Mouse (Mus musculus): ENCODE data around the gene Tubb3.
"Not testable (repeated sequence)": the region's sequence is repeated elsewhere in the genome, so short reads cannot be mapped to it uniquely, and the experiment has no call there.

Gene Tubb3

DNA sequence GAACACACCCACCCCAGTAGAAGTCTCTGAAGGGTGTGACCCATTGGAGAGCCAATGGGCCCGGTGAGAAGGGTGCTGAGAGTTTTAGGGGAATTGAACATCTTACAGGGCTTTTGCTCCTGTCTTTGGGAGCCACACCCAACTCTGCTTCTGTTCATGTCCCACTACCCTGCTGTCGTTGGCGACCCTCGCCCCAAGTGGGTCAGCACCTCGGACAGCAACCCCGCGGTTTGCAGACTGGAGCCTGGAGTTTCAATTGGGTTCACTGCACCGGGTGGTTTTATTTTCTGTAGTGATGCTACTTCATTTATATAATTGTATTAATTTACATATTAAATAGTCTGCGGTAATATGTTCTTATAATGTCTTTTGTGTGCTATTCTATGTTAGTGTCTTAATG is 3.0 kb downstream of the Tubb3 start:
- DNase-seq: no peak

DNA sequence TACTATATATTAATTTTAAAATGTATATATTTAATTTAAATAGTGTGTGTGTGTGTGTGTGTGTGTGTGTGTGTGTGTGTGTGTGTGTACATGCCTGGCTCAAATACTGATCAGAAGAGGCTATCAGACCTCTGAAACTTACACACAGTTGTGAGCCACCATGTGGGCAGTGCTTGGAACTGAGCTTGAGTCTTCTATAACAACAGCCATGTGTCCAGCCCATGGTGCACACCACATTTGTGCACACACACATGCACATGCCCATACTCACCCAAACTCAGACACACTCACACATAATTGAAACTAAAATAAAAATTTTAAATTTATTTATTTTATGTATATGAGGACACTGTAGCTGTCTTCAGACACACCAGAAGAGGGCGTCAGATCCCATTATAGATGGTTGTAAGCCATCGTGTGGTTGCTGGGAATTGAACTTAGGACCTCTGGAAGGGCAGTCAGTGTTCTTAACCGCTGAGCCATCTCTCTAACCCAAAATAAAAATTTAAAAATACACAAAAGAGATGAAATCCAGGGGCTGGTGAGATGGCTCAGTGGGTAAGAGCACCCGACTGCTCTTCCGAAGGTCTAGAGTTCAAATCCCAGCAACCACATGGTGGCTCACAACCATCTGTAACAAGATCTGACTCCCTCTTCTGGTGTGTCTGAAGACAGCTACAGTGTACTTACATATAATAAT is 3.9 kb downstream of the Tubb3 start:
- DNase-seq: not testable (repeated sequence)

- DNase-seq: no peak
These were observed 5.0 kb downstream of the Tubb3 start for GRCm38 (mm10) chr8:123415967-123416943.

- DNase-seq: no peak
These were observed 5.8 kb downstream of the Tubb3 start for GRCm38 (mm10) chr8:123416944-123417555.

GRCm38 (mm10) chr8:123419711-123420110 is 8.5 kb downstream of the Tubb3 start:
- no peak for DNase-seq

- no peak for DNase-seq
These were observed 9.5 kb downstream of the Tubb3 start for GRCm38 (mm10) chr8:123420525-123421281.

- DNase-seq: no peak
These were observed 10.1 kb downstream of the Tubb3 start for GRCm38 (mm10) chr8:123421325-123421724.

GRCm38 (mm10) chr8:123422056-123422780 is 11.0 kb downstream of the Tubb3 start:
- peak; percentile 86 for DNase-seq

DNA sequence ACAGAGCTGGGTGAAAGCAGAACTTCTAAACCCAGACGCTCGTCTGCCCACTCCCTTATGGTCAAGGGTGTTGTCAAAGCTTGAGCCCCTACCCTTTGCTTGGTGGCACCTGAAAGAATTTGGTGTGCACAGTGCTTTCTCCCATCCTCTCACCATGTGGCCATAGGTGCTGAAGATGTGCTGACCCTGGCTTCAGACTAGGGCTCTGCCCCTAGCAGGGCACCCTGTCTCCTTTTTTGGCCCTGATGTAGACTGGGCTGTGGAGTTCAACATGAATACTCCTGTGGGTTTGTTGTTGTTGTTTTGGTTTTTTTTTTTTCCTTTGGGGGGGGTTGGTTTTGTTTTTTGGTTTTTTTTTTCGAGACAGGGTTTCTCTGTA is 11.5 kb downstream of the Tubb3 start:
- no peak for DNase-seq

GRCm38 (mm10) chr8:123423441-123423840 is 12.2 kb downstream of the Tubb3 start, which contains the start of gene Def8:
Gene Def8, plus strand, starts transcription at chr8:123423527.
- DNase-seq: no peak

DNA sequence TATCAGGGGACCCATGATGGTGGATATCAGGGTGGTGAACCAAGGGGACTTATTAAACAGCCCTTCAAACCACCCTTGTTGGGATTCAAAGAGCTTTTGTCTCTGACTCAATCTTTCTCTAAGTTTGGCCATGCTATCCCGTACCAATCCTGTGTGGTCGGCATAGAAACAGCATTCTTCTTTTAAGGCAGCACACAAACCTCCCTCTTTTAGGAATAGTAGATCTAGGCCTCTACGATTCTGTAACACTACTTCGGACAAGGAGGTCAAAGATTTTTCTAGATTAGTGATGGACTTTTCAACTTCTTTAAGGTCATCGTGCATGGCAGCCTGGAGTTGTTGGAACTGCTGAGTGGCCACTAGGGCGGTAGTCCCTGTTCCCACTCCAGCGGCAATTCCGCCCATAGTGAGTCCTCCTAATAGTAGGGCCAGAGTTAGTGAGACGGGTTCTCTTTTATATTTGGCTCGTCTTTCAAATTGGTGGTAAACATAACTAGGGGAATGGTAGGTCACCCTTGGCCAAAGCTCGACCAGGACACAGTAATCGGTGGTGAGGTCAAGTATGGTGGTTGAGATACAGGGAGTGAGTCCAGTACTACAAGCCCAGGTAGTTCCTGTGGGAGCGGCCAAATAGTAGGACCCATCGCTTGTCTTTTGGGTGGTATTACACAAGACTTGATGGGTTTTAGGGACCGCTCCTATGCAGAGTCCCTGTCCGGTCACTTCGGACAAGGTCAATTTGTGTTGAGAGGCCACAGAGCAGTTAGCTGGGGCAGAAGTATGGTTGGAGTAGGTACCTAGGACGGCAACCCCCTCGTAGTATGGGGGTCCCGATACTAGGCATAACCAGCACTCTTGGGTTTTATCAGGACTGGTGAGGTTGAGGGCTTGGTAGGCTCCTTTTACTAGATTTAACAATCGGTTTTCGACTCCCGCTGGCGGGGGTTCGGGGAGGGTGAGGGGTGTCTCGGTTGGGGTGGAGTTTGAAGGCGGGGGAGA is 15.6 kb downstream of the Tubb3 start:
- DNase-seq: no peak

- no peak for DNase-seq
These were observed 16.5 kb downstream of the Tubb3 start for GRCm38 (mm10) chr8:123427639-123428275.

DNA sequence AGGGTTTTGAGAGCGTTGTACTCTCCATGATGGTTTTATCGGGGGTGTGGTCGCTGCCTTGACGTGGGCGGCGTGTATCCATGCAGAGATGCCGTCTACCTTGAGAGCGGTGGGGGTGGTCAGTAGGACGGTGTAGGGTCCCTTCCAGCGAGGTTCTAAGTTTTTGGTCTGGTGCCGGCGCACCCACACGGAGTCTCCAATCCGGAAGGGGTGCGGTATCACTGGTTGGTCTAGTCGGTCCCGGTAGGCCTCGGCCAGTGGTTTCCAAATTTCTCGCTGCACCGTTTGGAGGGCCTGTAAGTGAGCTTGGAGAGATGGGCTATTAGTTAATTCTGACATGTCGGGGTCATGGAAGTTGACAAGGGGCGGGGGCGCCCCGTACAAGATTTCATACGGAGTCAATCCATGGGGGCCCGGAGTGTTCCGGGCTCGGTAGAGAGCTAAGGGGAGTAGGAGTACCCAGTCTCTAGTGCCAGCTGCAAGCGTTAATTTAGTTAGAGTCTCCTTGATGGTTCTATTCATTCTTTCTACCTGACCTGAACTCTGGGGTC is 17.2 kb downstream of the Tubb3 start:
- no peak for DNase-seq

DNA sequence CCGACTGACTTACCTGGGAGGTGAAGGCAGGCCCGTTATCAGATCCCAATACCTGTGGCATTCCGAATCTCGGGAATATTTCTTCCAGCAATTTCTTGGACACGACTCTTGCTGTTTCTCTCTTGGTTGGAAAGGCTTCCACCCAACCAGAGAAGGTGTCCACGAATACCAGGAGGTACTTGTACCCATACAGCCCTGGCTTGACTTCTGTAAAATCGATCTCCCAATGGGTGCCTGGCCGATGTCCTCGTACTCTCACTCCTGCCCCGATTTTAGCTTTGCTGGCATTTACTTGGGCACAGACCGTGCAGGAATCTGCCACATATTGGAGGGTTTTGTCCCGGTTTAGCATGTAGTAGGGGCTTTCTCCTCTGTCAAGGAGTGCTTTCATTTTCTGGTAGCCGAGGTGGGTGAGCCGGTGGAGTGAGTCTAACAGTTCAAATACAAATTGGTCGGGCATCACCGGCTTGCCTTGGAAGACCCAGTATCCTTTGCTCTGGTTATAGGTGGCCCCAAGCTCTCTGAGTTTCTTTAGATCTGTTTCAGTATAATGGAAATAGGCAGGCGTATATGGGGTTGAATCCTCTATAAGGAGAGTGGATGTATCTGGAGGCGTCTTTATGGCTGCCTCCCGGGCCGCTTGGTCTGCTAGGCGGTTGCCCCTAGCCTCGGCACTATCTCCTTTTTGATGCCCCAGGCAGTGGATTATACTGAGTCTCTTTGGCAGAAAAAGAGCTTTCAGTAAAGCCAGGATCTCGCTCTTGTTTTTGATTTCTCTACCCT is 17.9 kb downstream of the Tubb3 start:
- DNase-seq: no peak

DNA sequence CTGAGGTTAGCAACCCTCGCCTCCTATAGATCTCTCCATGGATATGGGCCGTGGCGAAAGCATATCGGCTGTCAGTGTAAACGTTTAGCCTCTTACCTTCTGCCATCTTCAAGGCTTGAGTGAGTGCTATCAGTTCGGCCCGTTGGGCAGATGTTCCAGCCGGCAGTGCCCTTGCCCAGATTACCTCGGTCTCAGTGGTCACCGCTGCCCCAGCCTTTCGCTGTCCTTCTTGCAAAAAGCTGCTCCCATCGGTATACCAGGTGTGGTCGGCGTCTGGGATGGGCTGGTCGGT is 18.4 kb downstream of the Tubb3 start:
- not testable (repeated sequence) for DNase-seq

- DNase-seq: not testable (repeated sequence)
These were observed 19.7 kb downstream of the Tubb3 start for GRCm38 (mm10) chr8:123430936-123431335.

- no peak for DNase-seq
These were observed 20.6 kb downstream of the Tubb3 start for GRCm38 (mm10) chr8:123431616-123432365.

DNA sequence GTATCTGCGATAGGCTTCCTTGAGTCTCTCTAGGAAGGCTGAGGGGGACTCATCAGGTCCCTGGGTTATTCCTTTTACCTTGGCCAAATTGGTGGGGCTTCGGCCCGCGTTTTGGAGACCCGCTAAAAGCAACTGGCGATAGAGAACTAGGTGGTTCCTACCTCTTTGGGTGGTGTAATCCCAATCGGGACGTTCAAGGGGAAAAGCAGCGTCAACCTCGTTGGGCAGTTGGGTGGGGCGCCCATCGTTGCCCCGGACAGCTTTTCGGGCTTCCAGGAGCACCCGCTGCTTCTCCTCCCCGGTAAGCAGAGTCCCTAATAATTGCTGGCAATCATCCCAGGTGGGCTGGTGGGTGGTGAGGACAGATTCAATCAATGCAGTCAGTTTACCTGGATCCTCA is 21.2 kb downstream of the Tubb3 start:
- no peak for DNase-seq

All from kidney, postnatal 14 days (tissue).